Mouse (Mus musculus) liver, embryonic 14.5 days (tissue): Measurements from ENCODE around the gene Nfasc.

Experiments
- CTCF ChIP-seq: IDR thresholded peaks from 2 replicates; pipeline ENCODE4 v1.5.1; 2016; ENCODE audit warnings: antibody characterized with exemption, low read depth, control low read depth
- EP300 ChIP-seq: IDR thresholded peaks from 2 replicates; pipeline ENCODE4 v1.6.1; 2016; ENCODE audit warnings: antibody characterized with exemption, low read depth

GRCm38 (mm10) chr1:132535541-132535940 is 206.1 kb downstream of the Nfasc start:
- TF ChIP-seq CTCF (no peak), EP300 (no peak)
